Mouse (Mus musculus): ENCODE data around the gene Bcl2l12. TPM values are rescaled to one million over a fixed set of nuclear protein-coding genes. Genes with fewer than 3 reads are reported as not detected.
A peak's percentile ranks its signal among the peaks of the same experiment; 100 is the strongest.

Bcl2l12 gene
- polyA plus RNA-seq (2015; fragmentation: Nextera tagmentation; extraction: Ambion mirVana) = 12.8 and 13.3 TPM in 2 replicates

- no peaks in the 10 kb centered on the region for H3K9me3 ChIP-seq
- peak within 1 kb of the TSS; percentile 53 for H3K9ac ChIP-seq
- ATAC-seq (ENCODE audit: low FRiP score, low read depth) = no peak
- H3K4me2 ChIP-seq = peak within 1 kb of the TSS; percentile 65
- peak within 1 kb of the TSS; percentile 45 for H3K4me3 ChIP-seq
- peaks cover 33% of the 10 kb centered on the region for H3K36me3 ChIP-seq
- 3% methylated on average over 18 of the region's 18 CpGs for WGBS
- no peaks in the 10 kb centered on the region for H3K27me3 ChIP-seq
- peak within 1 kb of the TSS; percentile 51 for H3K27ac ChIP-seq (replicated peaks)
- H3K4me1 ChIP-seq (replicated peaks) = peaks cover 24% of the 10 kb centered on the region
These were observed at the start of gene Bcl2l12 for GRCm38 (mm10) chr7:44998501-44998955. Gene Bcl2l12, minus strand, starts transcription at chr7:44998712.

- Histone ChIP-seq H3K27me3 (no peaks in the 10 kb centered on the region), H3K9ac (no peak overlapping the region), H3K27ac (replicated peaks) (no peak overlapping the region), H3K4me2 (no peak overlapping the region), H3K4me3 (no peak overlapping the region), H3K4me1 (replicated peaks) (peaks cover 17% of the 10 kb centered on the region), H3K9me3 (no peaks in the 10 kb centered on the region), H3K36me3 (peaks cover 75% of the 10 kb centered on the region)
- 98% methylated on average over 14 of the region's 14 CpGs for WGBS
- no peak for ATAC-seq (ENCODE audit: low FRiP score, low read depth)
These were observed 49.0 kb upstream of the Bcl2l12 start for GRCm38 (mm10) chr7:45047491-45047890.

GRCm38 (mm10) chr7:45046853-45047350 lies 48.4 kb upstream of the Bcl2l12 start:
- no peaks in the 10 kb centered on the region for H3K9me3 ChIP-seq
- H3K4me3 ChIP-seq = no peak overlapping the region
- peaks cover 81% of the 10 kb centered on the region for H3K36me3 ChIP-seq
- H3K4me2 ChIP-seq = no peak overlapping the region
- WGBS = 96% methylated on average over 26 of the region's 26 CpGs
- no peaks in the 10 kb centered on the region for H3K27me3 ChIP-seq
- H3K4me1 ChIP-seq (replicated peaks) = peaks cover 17% of the 10 kb centered on the region
- no peak for ATAC-seq (ENCODE audit: low FRiP score, low read depth)
- no peak overlapping the region for H3K9ac ChIP-seq
- H3K27ac ChIP-seq (replicated peaks) = no peak overlapping the region

- H3K36me3 ChIP-seq = peaks cover 93% of the 10 kb centered on the region
- no peak overlapping the region for H3K4me2 ChIP-seq
- H3K27me3 ChIP-seq = no peaks in the 10 kb centered on the region
- H3K27ac ChIP-seq (replicated peaks) = no peak overlapping the region
- peaks cover 6% of the 10 kb centered on the region for H3K4me1 ChIP-seq (replicated peaks)
- no peaks in the 10 kb centered on the region for H3K9me3 ChIP-seq
- WGBS = 92% methylated on average over 22 of the region's 22 CpGs
- H3K9ac ChIP-seq = no peak overlapping the region
- no peak for ATAC-seq (ENCODE audit: low FRiP score, low read depth)
- H3K4me3 ChIP-seq = no peak overlapping the region
These were observed 47.2 kb upstream of the Bcl2l12 start for GRCm38 (mm10) chr7:45045741-45046140.

GRCm38 (mm10) chr7:45043307-45043706 lies 44.8 kb upstream of the Bcl2l12 start:
- ATAC-seq (ENCODE audit: low FRiP score, low read depth) = no peak
- H3K27ac ChIP-seq (replicated peaks) = no peak overlapping the region
- H3K36me3 ChIP-seq = peaks cover 96% of the 10 kb centered on the region
- no peaks in the 10 kb centered on the region for H3K27me3 ChIP-seq
- WGBS = 94% methylated on average over 14 of the region's 14 CpGs
- H3K9ac ChIP-seq = no peak overlapping the region
- no peaks in the 10 kb centered on the region for H3K4me1 ChIP-seq (replicated peaks)
- no peak overlapping the region for H3K4me3 ChIP-seq
- H3K9me3 ChIP-seq = no peaks in the 10 kb centered on the region
- no peak overlapping the region for H3K4me2 ChIP-seq

GRCm38 (mm10) chr7:45040851-45041250 lies 42.3 kb upstream of the Bcl2l12 start:
- Histone ChIP-seq H3K4me3 (no peak overlapping the region), H3K27me3 (no peaks in the 10 kb centered on the region), H3K4me1 (replicated peaks) (no peaks in the 10 kb centered on the region), H3K36me3 (peaks cover 96% of the 10 kb centered on the region), H3K27ac (replicated peaks) (no peak overlapping the region), H3K9ac (no peak overlapping the region), H3K4me2 (no peak overlapping the region), H3K9me3 (no peaks in the 10 kb centered on the region)
- no peak for ATAC-seq (ENCODE audit: low FRiP score, low read depth)
- WGBS = 98% methylated on average over 9 of the region's 9 CpGs

GRCm38 (mm10) chr7:45038411-45038810 lies 39.9 kb upstream of the Bcl2l12 start:
- no peak overlapping the region for H3K27ac ChIP-seq (replicated peaks)
- 95% methylated on average over 9 of the region's 9 CpGs for WGBS
- no peaks in the 10 kb centered on the region for H3K27me3 ChIP-seq
- H3K4me3 ChIP-seq = no peak overlapping the region
- peaks cover 97% of the 10 kb centered on the region for H3K36me3 ChIP-seq
- no peaks in the 10 kb centered on the region for H3K9me3 ChIP-seq
- ATAC-seq (ENCODE audit: low FRiP score, low read depth) = no peak
- H3K4me2 ChIP-seq = no peak overlapping the region
- H3K9ac ChIP-seq = no peak overlapping the region
- H3K4me1 ChIP-seq (replicated peaks) = no peaks in the 10 kb centered on the region

GRCm38 (mm10) chr7:45037720-45038361 lies 39.3 kb upstream of the Bcl2l12 start:
- ATAC-seq (ENCODE audit: low FRiP score, low read depth) = no peak

GRCm38 (mm10) chr7:45036702-45037101 lies 38.2 kb upstream of the Bcl2l12 start:
- Histone ChIP-seq H3K9ac (no peak overlapping the region), H3K4me2 (no peak overlapping the region), H3K9me3 (no peaks in the 10 kb centered on the region), H3K27me3 (no peaks in the 10 kb centered on the region), H3K4me1 (replicated peaks) (no peaks in the 10 kb centered on the region), H3K4me3 (no peak overlapping the region), H3K27ac (replicated peaks) (no peak overlapping the region), H3K36me3 (peaks cover 97% of the 10 kb centered on the region)
- WGBS = 88% methylated on average over 11 of the region's 11 CpGs
- ATAC-seq (ENCODE audit: low FRiP score, low read depth) = no peak

More at GRCm38 (mm10) chr7:45037720-45038361, 39.3 kb upstream of the Bcl2l12 start:
- Histone ChIP-seq H3K4me1 (replicated peaks) (no peaks in the 10 kb centered on the region), H3K9ac (no peak overlapping the region), H3K27me3 (no peaks in the 10 kb centered on the region), H3K4me2 (no peak overlapping the region), H3K27ac (replicated peaks) (no peak overlapping the region), H3K4me3 (no peak overlapping the region), H3K9me3 (no peaks in the 10 kb centered on the region), H3K36me3 (peaks cover 97% of the 10 kb centered on the region)
- 72% methylated on average over 7 of the region's 7 CpGs for WGBS

GRCm38 (mm10) chr7:45035631-45036030 lies 37.1 kb upstream of the Bcl2l12 start:
- H3K4me3 ChIP-seq = no peak overlapping the region
- H3K9me3 ChIP-seq = no peaks in the 10 kb centered on the region
- H3K27ac ChIP-seq (replicated peaks) = no peak overlapping the region
- no peak for ATAC-seq (ENCODE audit: low FRiP score, low read depth)
- H3K4me1 ChIP-seq (replicated peaks) = no peaks in the 10 kb centered on the region
- H3K27me3 ChIP-seq = no peaks in the 10 kb centered on the region
- H3K4me2 ChIP-seq = no peak overlapping the region
- peaks cover 96% of the 10 kb centered on the region for H3K36me3 ChIP-seq
- WGBS = 92% methylated on average over 3 of the region's 3 CpGs
- no peak overlapping the region for H3K9ac ChIP-seq

- no peak overlapping the region for H3K27ac ChIP-seq (replicated peaks)
- no peaks in the 10 kb centered on the region for H3K27me3 ChIP-seq
- no peaks in the 10 kb centered on the region for H3K4me1 ChIP-seq (replicated peaks)
- no peaks in the 10 kb centered on the region for H3K9me3 ChIP-seq
- 96% methylated on average over 19 of the region's 19 CpGs for WGBS
- no peak overlapping the region for H3K9ac ChIP-seq
- no peak for ATAC-seq (ENCODE audit: low FRiP score, low read depth)
- no peak overlapping the region for H3K4me2 ChIP-seq
- H3K36me3 ChIP-seq = peaks cover 94% of the 10 kb centered on the region
- no peak overlapping the region for H3K4me3 ChIP-seq
These were observed 35.3 kb upstream of the Bcl2l12 start for GRCm38 (mm10) chr7:45033722-45034359.

GRCm38 (mm10) chr7:45030857-45031256 lies 32.3 kb upstream of the Bcl2l12 start:
- 98% methylated on average over 8 of the region's 8 CpGs for WGBS
- no peak overlapping the region for H3K9ac ChIP-seq
- ATAC-seq (ENCODE audit: low FRiP score, low read depth) = no peak

More at GRCm38 (mm10) chr7:45030857-45031256, 32.3 kb upstream of the Bcl2l12 start:
- Histone ChIP-seq H3K4me1 (replicated peaks) (peaks cover 10% of the 10 kb centered on the region), H3K27me3 (no peaks in the 10 kb centered on the region), H3K27ac (replicated peaks) (no peak overlapping the region), H3K9me3 (no peaks in the 10 kb centered on the region), H3K36me3 (peaks cover 90% of the 10 kb centered on the region), H3K4me2 (no peak overlapping the region), H3K4me3 (no peak overlapping the region)

Data from hindbrain, embryonic 15.5 days (tissue).